Mouse (Mus musculus): ENCODE data around the gene Gm29776.

GRCm38 (mm10) chr14:54644294-54644693 is 54.3 kb downstream of the Gm29776 start:
- TF ChIP-seq CTCF (IDR thresholded peaks at IDR 0.05) (no peak), EP300 (IDR thresholded peaks at IDR 0.05; ENCODE audit: insufficient read depth, low read depth, low read length) (no peak)
